Mouse (Mus musculus): ENCODE measurements around the gene 6430628N08Rik.

6430628N08Rik gene

DNA sequence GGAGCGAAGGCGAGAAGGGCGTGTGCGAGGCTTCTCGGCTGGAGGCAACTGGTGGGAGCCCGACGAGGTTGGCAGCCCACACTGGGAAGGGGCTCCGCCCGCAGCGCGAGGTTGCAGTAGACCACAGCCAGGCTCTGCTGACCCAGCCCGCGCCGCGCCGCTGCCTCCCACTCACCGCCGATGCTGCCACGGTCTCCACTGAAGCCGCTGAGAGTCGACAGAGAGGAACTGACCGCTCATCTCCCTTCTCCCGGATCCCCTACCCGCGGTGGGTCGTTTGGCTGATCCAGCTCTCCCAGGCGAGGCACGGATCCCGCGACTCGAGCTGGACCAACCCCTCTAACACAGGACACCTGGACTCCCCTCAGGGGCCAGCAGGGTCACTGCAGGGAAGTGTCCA, at the start of gene 6430628N08Rik:
Gene 6430628N08Rik (plus strand): TSS at position 113 of the 400 bp plus-strand sequence.
- DNase-seq (ENCODE audit: low spot score) = no peak

- DNase-seq (ENCODE audit: low spot score) = no peak
These were observed 49.6 kb upstream of the 6430628N08Rik start for GRCm38 (mm10) chr4:115840842-115841241.

DNA sequence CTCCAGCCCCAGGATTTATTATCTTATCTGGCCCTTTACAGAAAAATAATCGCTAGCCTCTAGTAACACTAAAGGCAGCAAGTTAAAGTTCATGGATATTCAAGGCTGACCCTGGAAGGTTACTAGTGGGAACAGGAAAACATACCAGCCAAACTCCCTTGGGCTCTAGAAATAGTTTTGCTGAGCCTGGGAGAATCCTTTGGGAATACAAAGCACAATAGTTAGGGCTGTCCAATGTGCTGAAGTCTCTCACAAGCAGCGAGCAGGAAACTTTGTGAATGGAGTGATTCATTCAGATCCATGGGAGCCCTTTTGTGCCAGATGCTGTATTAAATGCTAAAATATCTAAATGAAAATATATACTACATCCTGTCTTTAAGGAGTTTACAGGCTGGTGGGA, 43.8 kb upstream of the 6430628N08Rik start:
- DNase-seq (ENCODE audit: low spot score) = peak; percentile 73

DNA sequence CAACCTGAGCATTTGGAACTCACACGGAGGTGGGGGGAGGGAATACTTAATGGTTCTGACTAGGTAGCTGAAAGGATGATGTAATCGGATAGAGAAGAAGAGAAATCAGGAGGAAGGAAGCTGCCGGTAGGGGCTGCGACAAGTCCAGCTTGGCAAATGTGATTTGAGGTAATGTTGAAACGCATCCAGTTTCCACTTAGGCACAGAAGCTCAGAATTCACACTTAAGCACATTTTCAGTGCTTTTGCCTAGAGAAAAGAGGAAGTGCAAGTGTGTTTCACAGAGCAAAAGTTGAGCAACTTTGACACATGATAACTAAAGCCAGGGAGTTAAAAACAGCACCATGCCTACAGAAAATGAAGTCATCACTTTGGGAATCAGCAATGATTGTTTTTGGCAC, 43.1 kb upstream of the 6430628N08Rik start:
- peak; percentile 35 for DNase-seq (ENCODE audit: low spot score)

DNA sequence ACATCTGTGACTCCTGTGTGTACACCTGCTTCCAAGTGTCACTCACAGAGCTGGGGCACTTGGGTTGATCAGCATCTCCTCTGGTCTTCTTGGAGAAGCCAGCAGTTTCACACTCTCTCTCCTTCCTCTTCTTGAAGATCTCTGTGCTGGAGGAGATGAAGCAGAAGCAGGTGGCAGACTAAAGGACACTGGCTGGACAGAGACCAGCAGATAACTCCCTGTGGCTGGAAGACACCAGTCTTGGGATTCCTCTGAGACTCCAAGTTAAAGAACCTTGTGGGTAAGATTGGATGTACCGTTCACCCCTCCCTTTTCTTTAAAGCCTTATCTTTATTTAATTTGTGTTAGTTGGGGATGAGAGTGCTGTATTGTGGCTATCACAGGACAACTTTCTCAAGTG, 42.4 kb upstream of the 6430628N08Rik start:
- DNase-seq (ENCODE audit: low spot score) = no peak

- DNase-seq (ENCODE audit: low spot score) = no peak
These were observed 41.3 kb upstream of the 6430628N08Rik start for GRCm38 (mm10) chr4:115848990-115849677.

- DNase-seq (ENCODE audit: low spot score) = no peak
These were observed 40.4 kb upstream of the 6430628N08Rik start for GRCm38 (mm10) chr4:115850111-115850510.

- no peak for DNase-seq (ENCODE audit: low spot score)
These were observed 39.8 kb upstream of the 6430628N08Rik start for GRCm38 (mm10) chr4:115850631-115851030.

- DNase-seq (ENCODE audit: low spot score) = no peak
These were observed 38.9 kb upstream of the 6430628N08Rik start for GRCm38 (mm10) chr4:115851569-115851968.

DNA sequence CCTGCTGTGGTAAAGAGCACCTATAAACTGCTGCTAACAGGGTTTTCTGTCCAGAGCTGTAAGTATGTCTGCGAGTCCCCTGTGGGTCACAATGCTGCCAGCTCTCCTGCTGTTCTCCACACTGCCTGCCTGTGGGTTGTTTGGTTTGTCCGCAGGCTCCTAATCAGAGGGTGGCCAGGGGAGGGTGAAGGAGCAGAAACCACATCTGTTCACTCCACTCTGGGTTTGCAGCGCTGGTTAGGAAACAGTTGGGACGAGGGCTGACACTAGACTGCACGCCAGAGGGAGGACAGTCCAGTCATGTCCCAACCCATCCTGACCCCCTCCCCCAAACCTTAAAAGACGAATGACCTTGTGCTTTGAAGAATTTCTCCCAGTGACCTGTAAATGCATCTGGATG, 35.4 kb upstream of the 6430628N08Rik start:
- DNase-seq (ENCODE audit: low spot score) = no peak

DNA sequence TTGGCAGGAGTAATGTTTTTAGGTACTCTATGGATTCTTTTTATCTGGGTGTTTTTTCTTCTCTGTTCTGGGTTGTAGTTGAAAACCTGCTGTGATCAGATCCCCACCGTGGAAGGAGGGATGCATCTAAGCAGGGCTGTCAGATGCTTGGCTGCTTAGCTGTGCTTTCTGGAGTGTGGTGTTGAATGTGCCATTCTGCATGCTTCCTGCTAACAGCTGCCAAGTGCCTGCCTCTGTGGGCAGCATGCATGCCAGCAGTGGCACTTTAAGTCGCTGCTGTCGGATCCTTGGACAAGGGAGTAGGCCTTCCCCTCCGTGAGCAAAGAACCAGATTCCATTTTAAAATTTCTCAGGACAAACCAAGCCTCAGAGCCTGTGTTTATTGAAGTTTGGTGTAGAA, 34.9 kb upstream of the 6430628N08Rik start:
- DNase-seq (ENCODE audit: low spot score) = no peak

DNA sequence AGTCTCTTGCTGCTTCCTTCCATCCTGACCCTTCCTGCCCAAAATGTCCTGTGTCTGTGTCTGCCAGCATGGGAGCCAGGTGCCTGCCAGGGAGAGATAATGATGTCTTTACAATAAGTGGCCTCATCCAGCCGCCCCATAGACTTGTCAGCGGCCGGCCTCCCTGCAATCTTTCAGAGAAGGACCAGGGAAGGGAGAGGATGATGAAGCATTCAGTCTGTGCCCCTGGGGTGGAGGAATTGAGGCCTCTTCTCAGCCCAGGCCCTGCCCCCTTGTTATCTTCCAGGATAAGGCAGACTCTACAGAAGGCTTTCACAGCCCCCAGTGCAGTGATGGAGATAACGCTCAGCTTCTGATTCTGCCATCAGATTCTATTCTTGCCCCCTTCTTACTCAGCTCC, 34.2 kb upstream of the 6430628N08Rik start:
- no peak for DNase-seq (ENCODE audit: low spot score)

- no peak for DNase-seq (ENCODE audit: low spot score)
These were observed 33.1 kb upstream of the 6430628N08Rik start for GRCm38 (mm10) chr4:115857293-115857883.

DNA sequence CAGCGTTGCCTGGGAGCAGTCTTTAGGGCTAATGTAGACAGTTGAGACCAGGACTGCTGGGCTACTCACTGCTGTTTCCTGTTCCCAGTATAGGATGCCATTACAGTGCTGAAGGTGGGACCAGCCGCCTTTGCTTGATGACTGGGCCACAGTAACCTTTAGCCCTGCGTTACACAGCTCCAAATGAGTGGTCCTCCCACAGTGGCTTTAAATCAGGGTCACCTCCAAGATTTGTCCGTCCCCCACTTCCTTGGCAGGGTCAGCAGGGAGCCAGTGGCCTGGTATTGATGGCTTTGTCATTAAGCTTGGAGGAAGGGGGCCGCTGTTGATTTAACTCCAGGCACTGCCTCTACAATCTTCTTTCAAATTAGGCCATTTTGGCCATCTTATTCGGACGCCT, 27.1 kb upstream of the 6430628N08Rik start:
- DNase-seq (ENCODE audit: low spot score) = no peak

GRCm38 (mm10) chr4:115863880-115864279, 26.6 kb upstream of the 6430628N08Rik start:
- DNase-seq (ENCODE audit: low spot score) = no peak

DNA sequence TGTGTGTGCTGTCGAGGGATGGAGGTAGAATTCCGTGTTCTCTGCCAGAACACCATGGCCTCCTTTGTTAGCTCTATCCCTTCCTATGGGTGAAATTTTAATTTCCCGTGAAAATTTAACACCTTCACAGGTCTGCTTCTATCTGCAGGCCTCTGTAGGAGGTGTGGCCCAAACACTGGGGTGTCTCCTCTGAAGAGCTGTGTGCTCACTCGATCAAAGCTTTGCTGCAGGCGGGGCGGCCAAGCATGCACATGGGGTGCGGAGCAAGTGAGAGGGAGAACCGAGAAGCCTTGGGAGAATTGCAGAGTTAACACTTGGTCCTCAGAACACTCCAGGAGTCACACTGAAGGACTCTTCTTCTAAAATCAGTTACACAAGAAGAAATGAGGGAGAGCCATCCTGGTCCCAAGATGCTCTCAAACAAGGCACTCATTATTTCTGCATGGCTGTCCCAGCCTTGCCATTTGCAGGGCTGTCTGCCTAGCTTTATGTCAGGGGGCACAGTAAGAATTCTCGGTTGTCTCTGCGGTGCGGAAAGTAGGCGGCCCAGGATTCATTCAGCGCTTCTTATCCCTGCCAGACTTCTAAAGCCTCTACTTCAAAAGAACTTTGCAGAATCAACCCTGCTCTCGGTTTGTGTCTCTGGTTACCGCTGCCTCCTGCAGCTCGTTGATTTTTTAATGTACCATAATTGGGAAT, 20.8 kb upstream of the 6430628N08Rik start:
- DNase-seq (ENCODE audit: low spot score) = no peak

- no peak for DNase-seq (ENCODE audit: low spot score)
These were observed 17.2 kb upstream of the 6430628N08Rik start for GRCm38 (mm10) chr4:115873231-115873630.

GRCm38 (mm10) chr4:115878216-115878678, 12.2 kb upstream of the 6430628N08Rik start:
- no peak for DNase-seq (ENCODE audit: low spot score)

DNA sequence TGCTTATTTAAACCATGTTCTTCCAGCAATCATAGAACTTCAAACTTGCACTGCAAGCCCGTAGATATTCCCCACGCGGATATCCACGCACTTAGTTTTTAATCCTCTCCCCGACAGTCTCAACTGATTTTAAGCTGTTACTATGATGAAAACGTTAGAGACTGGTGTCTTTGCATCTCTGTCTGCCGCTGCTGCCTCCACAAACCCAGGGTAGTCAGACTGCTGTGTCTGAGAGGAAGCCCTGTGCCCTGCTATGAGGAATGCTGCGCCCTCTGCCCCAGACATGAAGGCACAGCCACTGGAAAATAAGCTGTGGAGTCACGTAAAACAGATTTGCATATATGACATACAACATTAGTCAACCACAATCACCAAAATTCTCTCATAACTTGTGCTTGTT, 11.6 kb upstream of the 6430628N08Rik start:
- DNase-seq (ENCODE audit: low spot score) = no peak

DNA sequence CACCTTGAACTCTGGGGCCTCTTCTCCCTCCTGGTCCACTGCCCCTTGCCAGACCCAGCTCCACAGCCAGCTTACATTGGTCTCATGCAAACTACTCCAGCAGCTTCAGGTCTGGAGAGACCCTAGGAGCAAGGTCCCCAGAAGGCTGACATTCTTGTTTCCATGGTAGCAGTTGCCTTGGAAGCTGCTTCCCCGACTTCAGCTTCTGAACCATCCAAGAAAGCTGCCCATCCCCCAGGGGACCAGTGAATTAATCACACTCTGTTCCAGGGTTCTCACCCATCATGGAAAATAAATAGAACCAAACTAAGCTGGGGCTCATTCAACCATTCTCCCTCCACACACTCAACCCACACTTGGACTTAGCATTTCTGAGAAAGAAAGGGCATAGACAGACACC, 9.3 kb upstream of the 6430628N08Rik start:
- DNase-seq (ENCODE audit: low spot score) = no peak

DNA sequence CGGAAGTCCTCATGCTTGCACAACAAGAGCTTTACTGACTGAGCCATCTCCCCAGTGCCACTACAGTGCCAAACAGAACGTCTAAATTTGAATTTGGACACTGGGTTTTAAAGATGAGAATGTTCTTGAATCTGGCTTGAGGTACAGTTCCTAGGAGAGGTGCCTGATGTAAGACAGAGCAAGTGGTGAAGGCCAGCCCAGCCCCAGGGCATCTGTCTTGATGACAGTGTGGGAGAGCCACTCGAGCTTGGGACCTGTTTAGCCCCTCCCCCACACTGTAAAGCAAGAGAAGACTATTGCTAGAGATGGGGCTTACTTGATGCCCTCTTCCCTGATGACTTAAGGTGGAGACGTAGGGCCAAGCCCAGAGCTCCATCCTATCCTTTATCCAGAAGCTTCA, 8.3 kb upstream of the 6430628N08Rik start:
- no peak for DNase-seq (ENCODE audit: low spot score)

GRCm38 (mm10) chr4:115884022-115884421, 6.4 kb upstream of the 6430628N08Rik start, which contains the start of gene Kncn:
Gene Kncn, plus strand, starts transcription at chr4:115884400.
- DNase-seq (ENCODE audit: low spot score) = no peak

DNA sequence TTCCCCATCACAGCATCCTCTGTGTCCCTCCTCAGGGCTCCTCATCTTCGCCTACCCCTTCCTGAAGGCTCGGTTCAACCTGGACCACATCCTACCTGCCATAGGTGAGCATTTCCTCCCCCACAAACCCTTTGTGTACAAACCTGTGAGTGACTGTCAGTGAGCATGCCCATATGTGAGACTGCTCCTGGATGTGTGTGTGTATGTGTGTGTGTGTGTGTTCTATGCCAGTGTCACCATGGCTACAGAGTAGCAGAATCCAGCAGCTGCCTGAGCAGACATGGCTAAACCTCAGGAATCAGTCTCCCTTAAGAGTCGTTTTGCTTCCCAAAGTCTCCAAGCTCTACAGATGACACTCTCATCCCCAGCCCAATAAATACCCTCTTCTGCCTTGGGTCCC, 4.6 kb upstream of the 6430628N08Rik start:
- no peak for DNase-seq (ENCODE audit: low spot score)
